Mouse (Mus musculus): ENCODE data around the gene Tacc2. TPM values are rescaled to one million over a fixed set of nuclear protein-coding genes. Genes with fewer than 3 reads are reported as not detected.

Tacc2 gene
- polyA plus RNA-seq, 1 experiment from 2014 or later: 40.9 TPM

DNA sequence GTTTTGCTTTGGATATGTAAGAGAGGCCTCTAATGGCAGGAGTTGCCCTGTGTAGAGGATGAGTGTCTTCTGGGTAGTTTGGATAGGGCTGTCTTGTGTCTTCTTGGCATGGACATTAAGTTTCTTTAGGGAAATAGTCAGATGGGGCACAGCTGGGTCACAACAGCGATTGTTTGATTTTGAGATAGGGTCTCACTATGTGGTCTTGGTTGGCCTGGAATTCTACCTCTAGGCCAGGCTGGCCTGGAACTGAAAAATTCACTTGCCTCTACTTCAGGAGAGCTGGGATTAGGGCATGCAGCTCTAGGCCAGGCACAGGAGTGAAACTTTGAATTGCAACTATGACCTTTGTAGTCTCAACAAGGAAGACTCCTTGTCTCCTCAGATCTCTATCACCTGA is 25.6 kb downstream of the Tacc2 start:
- H3K9me3 ChIP-seq (replicated peaks): no peaks in the 10 kb centered on the region
- no peak overlapping the region for H3K27ac ChIP-seq (replicated peaks)
- 88% methylated on average over 1 of the region's 1 CpGs for WGBS
- no peaks in the 10 kb centered on the region for H3K36me3 ChIP-seq
- DNase-seq (ENCODE audit: low spot score): no peak
- no peaks in the 10 kb centered on the region for H3K27me3 ChIP-seq (ENCODE audit: low read depth, poor library complexity, severe bottlenecking)
- H3K4me1 ChIP-seq: peaks cover 3% of the 10 kb centered on the region; the same call in 1 of the 2 replicates
- H3K4me3 ChIP-seq: no peak overlapping the region

DNA sequence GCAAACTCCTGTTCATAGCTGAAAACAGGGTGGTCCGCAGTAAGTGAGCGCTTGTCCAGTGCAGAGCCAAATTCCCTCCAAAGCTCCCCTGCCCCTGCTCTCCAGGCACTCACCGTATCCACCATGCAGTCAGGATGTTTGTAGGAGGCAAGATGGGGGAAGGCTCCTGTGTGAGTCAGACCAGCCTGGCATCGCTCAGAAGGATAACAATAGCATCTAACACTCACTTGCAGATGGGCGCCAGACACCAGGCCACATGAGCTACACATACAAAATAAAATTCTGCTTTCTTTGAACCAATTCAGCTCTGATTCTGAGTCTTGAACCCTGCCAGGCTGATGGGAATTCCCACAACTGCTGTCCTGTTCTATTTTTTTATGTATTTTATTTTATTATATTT is 26.3 kb downstream of the Tacc2 start:
- Histone ChIP-seq H3K4me1 (no peaks in the 10 kb centered on the region), H3K27me3 (ENCODE audit: low read depth, poor library complexity, severe bottlenecking) (no peaks in the 10 kb centered on the region), H3K27ac (replicated peaks) (no peak overlapping the region), H3K9me3 (replicated peaks) (no peaks in the 10 kb centered on the region), H3K36me3 (no peaks in the 10 kb centered on the region), H3K4me3 (no peak overlapping the region)
- no peak for DNase-seq (ENCODE audit: low spot score)
- 90% methylated on average over 5 of the region's 5 CpGs for WGBS

DNA sequence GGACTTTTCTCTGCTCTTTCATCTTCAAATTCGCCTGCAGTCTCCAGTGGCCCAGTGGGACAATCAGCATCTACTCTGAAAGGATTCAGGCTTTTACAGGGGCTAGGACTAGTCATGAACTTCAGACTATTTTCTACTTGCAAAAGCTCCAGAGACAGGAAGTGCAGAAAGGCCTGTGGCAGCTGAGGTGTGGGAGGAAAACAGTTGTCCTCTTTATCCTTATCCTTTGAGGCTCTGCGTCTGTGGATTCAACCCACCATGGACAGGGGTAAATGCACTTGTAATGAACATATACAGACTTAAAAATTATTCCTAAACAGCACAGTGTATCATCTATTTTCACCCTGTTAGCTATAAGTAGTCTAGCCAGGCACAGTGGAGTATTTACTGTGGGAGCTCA is 27.2 kb downstream of the Tacc2 start:
- DNase-seq (ENCODE audit: low spot score): no peak
- Histone ChIP-seq H3K27ac (replicated peaks) (no peak overlapping the region), H3K4me1 (no peaks in the 10 kb centered on the region), H3K4me3 (no peak overlapping the region), H3K36me3 (no peaks in the 10 kb centered on the region), H3K9me3 (replicated peaks) (no peaks in the 10 kb centered on the region), H3K27me3 (ENCODE audit: low read depth, poor library complexity, severe bottlenecking) (no peaks in the 10 kb centered on the region)
- 85% methylated on average over 2 of the region's 2 CpGs for WGBS

DNA sequence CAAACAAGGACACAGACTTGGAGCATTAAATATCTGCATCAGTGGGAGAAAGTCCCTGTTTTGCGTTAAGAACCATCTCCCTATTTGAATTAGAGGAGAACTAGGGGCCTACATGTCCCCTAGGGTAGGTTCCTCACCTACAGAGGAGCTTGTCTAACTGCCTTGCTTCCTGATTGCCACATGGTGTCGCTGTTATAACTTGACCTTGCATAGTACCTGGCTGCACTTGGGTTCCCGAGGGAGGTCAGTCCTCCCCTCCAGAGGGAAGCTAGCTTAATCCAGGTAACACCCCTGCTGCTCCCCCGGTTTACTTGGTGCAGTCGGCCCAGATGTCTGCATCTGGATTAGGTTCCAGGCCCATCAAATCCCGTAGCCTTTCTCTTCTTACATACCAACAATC is 27.9 kb downstream of the Tacc2 start:
- WGBS: 27% methylated on average over 6 of the region's 6 CpGs
- H3K4me1 ChIP-seq: no peaks in the 10 kb centered on the region
- no peak for DNase-seq (ENCODE audit: low spot score)
- no peaks in the 10 kb centered on the region for H3K9me3 ChIP-seq (replicated peaks)
- H3K36me3 ChIP-seq: no peaks in the 10 kb centered on the region
- H3K27ac ChIP-seq (replicated peaks): no peak overlapping the region
- H3K27me3 ChIP-seq (ENCODE audit: low read depth, poor library complexity, severe bottlenecking): no peaks in the 10 kb centered on the region
- no peak overlapping the region for H3K4me3 ChIP-seq

GRCm38 (mm10) chr7:130606958-130607357 is 29.7 kb downstream of the Tacc2 start:
- 78% methylated on average over 4 of the region's 4 CpGs for WGBS
- Histone ChIP-seq H3K27ac (replicated peaks) (no peak overlapping the region), H3K36me3 (no peaks in the 10 kb centered on the region), H3K4me3 (no peak overlapping the region), H3K4me1 (no peaks in the 10 kb centered on the region), H3K27me3 (ENCODE audit: low read depth, poor library complexity, severe bottlenecking) (no peaks in the 10 kb centered on the region), H3K9me3 (replicated peaks) (no peaks in the 10 kb centered on the region)
- no peak for DNase-seq (ENCODE audit: low spot score)

- DNase-seq (ENCODE audit: low spot score): no peak
- Histone ChIP-seq H3K36me3 (no peaks in the 10 kb centered on the region), H3K9me3 (replicated peaks) (no peaks in the 10 kb centered on the region), H3K27me3 (ENCODE audit: low read depth, poor library complexity, severe bottlenecking) (no peaks in the 10 kb centered on the region; the same call in 1 of the 2 replicates), H3K27ac (replicated peaks) (no peak overlapping the region), H3K4me3 (no peak overlapping the region), H3K4me1 (peaks cover 10% of the 10 kb centered on the region)
- WGBS: 87% methylated on average over 4 of the region's 4 CpGs
Measured at GRCm38 (mm10) chr7:130613973-130614372, 36.7 kb downstream of the Tacc2 start.

DNA sequence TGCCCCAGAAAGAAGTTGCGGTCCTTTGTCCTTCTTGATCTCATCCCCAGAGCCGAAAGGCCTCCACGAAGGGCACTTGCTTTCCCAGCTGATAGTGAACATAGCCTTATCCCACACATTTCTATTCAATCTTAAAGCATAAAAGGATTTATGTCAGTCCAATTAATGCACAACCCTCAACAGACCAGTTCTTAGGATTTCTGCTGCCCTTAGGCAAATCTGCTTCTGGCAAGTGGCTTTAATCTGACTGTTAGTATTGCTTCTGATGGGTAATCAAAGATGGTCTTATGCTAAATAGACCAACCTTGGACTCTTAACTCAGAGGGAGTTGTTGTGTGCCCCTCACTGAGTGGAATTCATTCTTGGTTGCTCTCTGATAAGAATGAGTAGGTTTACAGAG is 40.4 kb downstream of the Tacc2 start:
- H3K4me1 ChIP-seq: peaks cover 13% of the 10 kb centered on the region
- peak overlapping the region; percentile 30 for H3K27ac ChIP-seq (replicated peaks)
- H3K27me3 ChIP-seq (ENCODE audit: low read depth, poor library complexity, severe bottlenecking): no peaks in the 10 kb centered on the region; the same call in 1 of the 2 replicates
- no peaks in the 10 kb centered on the region for H3K9me3 ChIP-seq (replicated peaks)
- no peak for DNase-seq (ENCODE audit: low spot score)
- H3K4me3 ChIP-seq: no peak overlapping the region
- no peaks in the 10 kb centered on the region for H3K36me3 ChIP-seq
- WGBS: 81% methylated on average over 3 of the region's 3 CpGs

DNA sequence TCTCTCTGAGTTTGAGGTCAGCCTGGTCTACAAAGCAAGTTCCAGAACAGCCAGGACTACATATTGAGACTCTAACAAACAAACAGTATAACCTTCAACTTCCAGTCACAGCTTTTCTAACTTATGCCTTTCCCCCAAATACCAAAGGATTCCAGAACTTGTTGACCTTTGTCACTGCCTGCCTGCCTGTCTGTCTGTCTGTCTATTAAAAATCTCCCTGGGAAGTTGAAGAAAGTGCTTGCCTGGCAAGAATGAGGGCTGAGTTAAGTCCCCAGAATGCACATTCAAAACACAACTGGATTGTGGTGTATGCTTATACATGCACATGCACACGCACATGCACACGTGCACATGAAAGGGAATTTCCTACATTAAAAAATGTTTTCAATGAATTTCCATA is 43.8 kb downstream of the Tacc2 start:
- no peak for DNase-seq (ENCODE audit: low spot score)
- peaks cover 13% of the 10 kb centered on the region for H3K4me1 ChIP-seq
- WGBS: 96% methylated on average over 2 of the region's 2 CpGs
- no peaks in the 10 kb centered on the region for H3K36me3 ChIP-seq
- peaks cover 7% of the 10 kb centered on the region; the same call in 1 of the 2 replicates for H3K27me3 ChIP-seq (ENCODE audit: low read depth, poor library complexity, severe bottlenecking)
- no peak overlapping the region for H3K27ac ChIP-seq (replicated peaks)
- no peaks in the 10 kb centered on the region for H3K9me3 ChIP-seq (replicated peaks)
- no peak overlapping the region for H3K4me3 ChIP-seq

DNA sequence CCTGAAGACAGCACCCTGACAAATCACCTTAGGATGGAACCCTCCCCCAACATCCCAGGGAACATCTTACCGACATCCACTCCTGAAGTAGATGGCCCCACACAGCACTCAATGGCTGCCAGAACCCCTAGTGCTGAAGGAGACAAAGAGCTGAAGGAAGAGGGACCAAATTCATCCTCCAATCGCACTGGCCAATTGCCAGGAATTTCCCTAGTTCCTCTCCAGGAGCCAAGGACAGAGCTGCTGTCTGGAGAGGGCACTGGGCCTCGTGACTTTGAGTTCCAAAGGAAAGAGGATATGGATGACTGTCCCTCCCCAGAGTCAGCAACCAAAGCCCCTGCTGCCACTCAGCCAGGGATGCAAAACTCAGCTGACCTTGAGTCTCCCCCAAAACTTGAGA is 44.7 kb downstream of the Tacc2 start:
- WGBS: 77% methylated on average over 3 of the region's 3 CpGs

GRCm38 (mm10) chr7:130622359-130622758 is 45.1 kb downstream of the Tacc2 start:
- H3K9me3 ChIP-seq (replicated peaks): no peaks in the 10 kb centered on the region
- 94% methylated on average over 4 of the region's 4 CpGs for WGBS
- no peaks in the 10 kb centered on the region for H3K36me3 ChIP-seq
- H3K27ac ChIP-seq (replicated peaks): no peak overlapping the region
- peaks cover 9% of the 10 kb centered on the region for H3K4me1 ChIP-seq
- H3K4me3 ChIP-seq: no peak overlapping the region
- no peak for DNase-seq (ENCODE audit: low spot score)
- H3K27me3 ChIP-seq (ENCODE audit: low read depth, poor library complexity, severe bottlenecking): peaks cover 13% of the 10 kb centered on the region; the same call in 1 of the 2 replicates

More for the DNA sequence above, 44.7 kb downstream of the Tacc2 start:
- Histone ChIP-seq H3K36me3 (no peaks in the 10 kb centered on the region), H3K27me3 (ENCODE audit: low read depth, poor library complexity, severe bottlenecking) (peaks cover 13% of the 10 kb centered on the region; the same call in 1 of the 2 replicates), H3K4me1 (peaks cover 13% of the 10 kb centered on the region), H3K27ac (replicated peaks) (0 out of 2 replicates have a peak overlapping the region, but pooled peaks have one; percentile 38), H3K4me3 (no peak overlapping the region), H3K9me3 (replicated peaks) (no peaks in the 10 kb centered on the region)
- no peak for DNase-seq (ENCODE audit: low spot score)

- H3K36me3 ChIP-seq: no peaks in the 10 kb centered on the region
- no peak overlapping the region for H3K4me3 ChIP-seq
- peaks cover 3% of the 10 kb centered on the region; the same call in 1 of the 2 replicates for H3K4me1 ChIP-seq
- 94% methylated on average over 9 of the region's 9 CpGs for WGBS
- no peak for DNase-seq (ENCODE audit: low spot score)
- 0 out of 2 replicates have a peak, but pooled peaks cover 13% of the 10 kb centered on the region for H3K27me3 ChIP-seq (ENCODE audit: low read depth, poor library complexity, severe bottlenecking)
- H3K9me3 ChIP-seq (replicated peaks): no peaks in the 10 kb centered on the region
- H3K27ac ChIP-seq (replicated peaks): 0 out of 2 replicates have a peak overlapping the region, but pooled peaks have one; percentile 33
Measured at GRCm38 (mm10) chr7:130624299-130624698, 47.1 kb downstream of the Tacc2 start.

- no peak overlapping the region for H3K27ac ChIP-seq (replicated peaks)
- H3K36me3 ChIP-seq: no peaks in the 10 kb centered on the region
- H3K4me3 ChIP-seq: no peak overlapping the region
- DNase-seq (ENCODE audit: low spot score): no peak
- 84% methylated on average over 7 of the region's 7 CpGs for whole genome bisulfite sequencing
- peaks cover 3% of the 10 kb centered on the region; the same call in 1 of the 2 replicates for H3K4me1 ChIP-seq
- H3K27me3 ChIP-seq (ENCODE audit: low read depth, poor library complexity, severe bottlenecking): 0 out of 2 replicates have a peak, but pooled peaks cover 13% of the 10 kb centered on the region
- no peaks in the 10 kb centered on the region for H3K9me3 ChIP-seq (replicated peaks)
Measured at GRCm38 (mm10) chr7:130625361-130625760, 48.1 kb downstream of the Tacc2 start.

DNA sequence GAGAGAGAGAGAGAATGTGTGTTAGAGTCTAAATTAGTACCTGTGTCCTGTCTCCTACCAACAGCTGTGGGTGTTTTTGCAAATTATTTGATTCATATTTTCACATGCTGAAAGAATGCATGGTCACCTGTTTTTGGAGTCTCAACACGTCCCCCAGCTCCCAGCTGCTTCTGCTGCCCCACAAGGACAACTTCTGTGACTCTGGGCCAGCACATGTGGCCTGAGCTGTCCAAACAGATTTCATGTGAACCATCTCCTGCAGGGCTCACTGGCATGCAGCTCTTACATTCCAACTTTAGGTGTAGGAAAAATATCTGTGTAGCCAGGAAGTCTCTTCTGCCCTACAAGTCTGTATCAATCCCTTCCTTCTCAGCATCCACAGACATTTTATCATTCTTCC is 51.4 kb downstream of the Tacc2 start:
- Histone ChIP-seq H3K27ac (replicated peaks) (no peak overlapping the region), H3K36me3 (no peaks in the 10 kb centered on the region), H3K9me3 (replicated peaks) (no peaks in the 10 kb centered on the region), H3K4me3 (no peak overlapping the region), H3K27me3 (ENCODE audit: low read depth, poor library complexity, severe bottlenecking) (0 out of 2 replicates have a peak, but pooled peaks cover 13% of the 10 kb centered on the region), H3K4me1 (peaks cover 7% of the 10 kb centered on the region; the same call in 1 of the 2 replicates)
- WGBS: 62% methylated on average over 1 of the region's 1 CpGs
- no peak for DNase-seq (ENCODE audit: low spot score)
